Mouse (Mus musculus): Measurements from ENCODE around the gene Hps4.

Gene Hps4

GRCm38 (mm10) chr5:112342463-112343204, at the start of gene Hps4, which contains the start of gene Srrd:
TSS of gene Hps4 (plus strand) at chr5:112343083.
TSS of gene Srrd (minus strand) at chr5:112343040.
- peak; percentile 69 for DNase-seq (ENCODE audit: low read depth, low spot score)

DNA sequence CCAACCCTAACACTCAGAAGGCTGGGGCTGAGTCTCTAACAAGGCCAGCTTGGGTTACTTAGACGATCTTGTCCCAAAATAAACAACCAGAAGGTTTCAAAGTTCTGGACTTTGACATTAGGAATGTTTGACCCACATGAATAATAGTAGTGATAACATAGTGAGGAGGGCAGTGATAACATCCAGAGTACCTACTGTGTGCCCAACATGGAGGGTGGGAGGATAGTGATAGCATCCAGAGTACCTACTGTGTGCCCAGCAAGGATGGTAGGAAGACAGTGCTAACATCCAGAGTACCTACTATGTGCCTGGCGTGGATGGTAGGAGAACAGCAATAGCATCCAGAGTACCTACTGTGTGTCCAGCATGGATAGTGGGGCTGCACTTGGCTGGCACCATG, 49.1 kb upstream of the Hps4 start:
- no peak for DNase-seq (ENCODE audit: low read depth, low spot score)

GRCm38 (mm10) chr5:112294696-112295095, 48.2 kb upstream of the Hps4 start:
- DNase-seq (ENCODE audit: low read depth, low spot score), result no peak

- no peak for DNase-seq (ENCODE audit: low read depth, low spot score)
These were observed 47.7 kb upstream of the Hps4 start for GRCm38 (mm10) chr5:112295162-112295561.

- no peak for DNase-seq (ENCODE audit: low read depth, low spot score)
These were observed 47.3 kb upstream of the Hps4 start for GRCm38 (mm10) chr5:112295564-112295963.

GRCm38 (mm10) chr5:112296404-112297181, 46.3 kb upstream of the Hps4 start:
- no peak for DNase-seq (ENCODE audit: low read depth, low spot score)

- no peak for DNase-seq (ENCODE audit: low read depth, low spot score)
These were observed 45.6 kb upstream of the Hps4 start for GRCm38 (mm10) chr5:112297257-112297656.

DNA sequence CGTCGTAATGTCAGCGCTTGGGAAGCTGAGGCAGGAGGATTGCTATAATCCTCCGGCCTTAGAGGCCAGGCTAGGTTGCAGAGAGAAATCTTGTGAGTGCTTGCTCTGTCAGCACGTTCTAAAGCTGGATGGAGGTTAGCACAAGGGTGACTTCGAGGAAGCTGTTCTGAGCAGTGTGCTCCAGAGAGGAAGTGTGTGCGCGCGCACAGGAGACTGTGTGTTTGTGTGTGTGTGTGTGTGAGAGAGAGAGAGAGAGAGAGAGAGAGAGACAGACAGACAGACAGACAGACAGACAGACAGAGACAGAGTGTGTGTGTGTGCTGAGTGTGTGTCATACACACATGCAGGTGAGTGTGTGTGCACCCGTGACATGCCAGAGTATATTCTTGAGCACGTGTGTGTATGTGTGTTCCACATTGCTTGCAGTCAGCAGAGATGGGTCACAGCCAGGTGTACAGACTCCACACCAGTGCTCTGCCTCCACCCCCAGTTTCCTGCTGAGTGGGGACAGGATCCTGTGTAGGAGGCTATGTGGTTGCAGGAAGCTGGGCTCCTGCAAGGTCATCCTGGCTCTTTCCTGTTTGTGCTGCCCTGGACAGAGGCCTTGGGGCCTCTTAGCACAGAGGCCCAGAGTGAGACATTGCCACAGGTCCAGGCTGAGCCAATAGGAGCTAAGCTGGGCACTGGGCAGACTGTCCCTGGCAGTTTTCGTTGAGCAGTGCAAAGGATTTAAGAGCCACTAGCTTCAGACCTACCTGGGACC, 44.5 kb upstream of the Hps4 start:
- DNase-seq (ENCODE audit: low read depth, low spot score), result no peak

GRCm38 (mm10) chr5:112299399-112299798, 43.5 kb upstream of the Hps4 start:
- DNase-seq (ENCODE audit: low read depth, low spot score), result no peak

DNA sequence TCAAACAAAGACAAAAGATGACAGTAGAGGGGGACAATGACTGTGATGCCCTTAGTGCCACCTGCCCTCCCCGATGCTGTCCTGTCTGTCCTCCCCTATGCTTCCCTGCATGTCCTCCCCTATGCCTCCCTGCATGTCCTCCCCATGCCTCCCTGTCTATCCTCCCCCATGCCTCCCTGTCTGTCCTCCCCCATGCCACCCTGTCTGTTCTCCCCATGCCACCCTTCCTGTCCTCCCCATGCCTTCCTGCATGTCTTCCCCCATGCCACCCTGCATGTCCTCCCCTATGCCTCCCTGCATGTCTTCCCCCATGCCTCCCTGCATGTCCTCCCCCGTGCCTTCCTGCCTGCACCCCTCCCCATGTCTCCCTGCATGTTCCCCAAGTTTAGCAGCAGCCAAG, 42.8 kb upstream of the Hps4 start:
- no peak for DNase-seq (ENCODE audit: low read depth, low spot score)

GRCm38 (mm10) chr5:112300721-112301308, 42.1 kb upstream of the Hps4 start:
- no peak for DNase-seq (ENCODE audit: low read depth, low spot score)

GRCm38 (mm10) chr5:112301694-112302093, 41.2 kb upstream of the Hps4 start:
- no peak for DNase-seq (ENCODE audit: low read depth, low spot score)

- no peak for DNase-seq (ENCODE audit: low read depth, low spot score)
These were observed 40.6 kb upstream of the Hps4 start for GRCm38 (mm10) chr5:112302310-112302709.

- no peak for DNase-seq (ENCODE audit: low read depth, low spot score)
These were observed 37.0 kb upstream of the Hps4 start for GRCm38 (mm10) chr5:112305842-112306241.

GRCm38 (mm10) chr5:112313222-112313885, 29.5 kb upstream of the Hps4 start:
- no peak for DNase-seq (ENCODE audit: low read depth, low spot score)

GRCm38 (mm10) chr5:112316468-112316867, 26.4 kb upstream of the Hps4 start:
- no peak for DNase-seq (ENCODE audit: low read depth, low spot score)

DNA sequence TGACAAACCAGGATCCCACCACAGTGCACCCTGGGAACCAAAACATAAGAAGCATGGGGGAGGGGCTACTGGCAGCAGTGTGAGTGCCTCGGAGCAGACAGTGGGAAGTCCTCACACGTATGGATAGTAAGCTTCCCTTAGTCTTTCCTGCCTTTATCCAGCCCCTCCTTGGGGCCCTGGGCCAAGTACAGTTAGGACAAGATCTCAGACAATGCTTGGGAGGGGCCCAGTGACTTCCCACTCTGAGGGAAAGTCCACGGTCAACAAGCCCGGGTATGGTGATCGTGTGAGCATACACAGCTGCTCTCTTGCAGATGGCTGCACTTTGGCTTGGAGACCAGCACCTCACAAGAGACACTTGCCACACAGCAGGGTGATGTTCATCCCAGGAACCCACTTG, 25.6 kb upstream of the Hps4 start:
- DNase-seq (ENCODE audit: low read depth, low spot score), result no peak

DNA sequence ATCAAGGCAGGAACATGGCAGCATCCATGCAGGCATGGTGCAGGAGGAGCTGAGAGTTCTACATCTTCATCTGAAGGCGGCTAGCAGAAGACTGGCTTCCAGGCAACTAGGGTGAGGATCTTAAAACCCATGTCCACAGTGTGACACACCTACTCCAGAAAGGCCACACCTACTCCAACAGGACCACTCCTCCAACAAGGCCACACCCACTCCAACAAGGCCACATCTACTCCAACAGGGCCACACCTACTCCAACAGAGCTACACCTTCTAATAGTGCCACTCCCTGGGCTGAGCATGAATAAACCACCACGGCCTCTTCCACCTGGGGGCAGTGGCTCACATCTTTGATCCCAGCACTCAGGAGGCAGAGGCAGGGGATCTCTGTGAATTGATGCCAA, 23.5 kb upstream of the Hps4 start:
- peak; percentile 24 for DNase-seq (ENCODE audit: low read depth, low spot score)

- DNase-seq (ENCODE audit: low read depth, low spot score), result no peak
These were observed 22.5 kb upstream of the Hps4 start for GRCm38 (mm10) chr5:112320379-112320778.

DNA sequence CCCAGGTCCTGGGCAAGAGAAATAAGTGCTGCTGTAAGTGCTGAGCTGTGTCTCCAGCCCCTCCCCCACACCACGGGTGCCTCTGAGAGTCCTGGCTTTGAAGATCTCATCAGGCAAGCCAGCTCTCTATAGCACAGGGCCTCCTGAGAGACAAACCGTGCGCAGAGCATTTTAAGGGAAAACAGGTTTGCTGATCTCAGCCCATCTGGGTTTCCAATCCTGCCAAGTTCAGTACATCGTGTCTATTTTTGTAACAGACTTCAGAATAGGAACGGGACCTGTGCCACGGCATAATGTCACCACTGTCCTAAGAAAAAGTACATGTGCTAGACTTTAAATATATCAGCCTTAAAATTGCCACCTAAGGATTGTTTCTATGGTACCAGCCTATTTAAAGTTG, 21.9 kb upstream of the Hps4 start:
- DNase-seq (ENCODE audit: low read depth, low spot score), result no peak

DNA sequence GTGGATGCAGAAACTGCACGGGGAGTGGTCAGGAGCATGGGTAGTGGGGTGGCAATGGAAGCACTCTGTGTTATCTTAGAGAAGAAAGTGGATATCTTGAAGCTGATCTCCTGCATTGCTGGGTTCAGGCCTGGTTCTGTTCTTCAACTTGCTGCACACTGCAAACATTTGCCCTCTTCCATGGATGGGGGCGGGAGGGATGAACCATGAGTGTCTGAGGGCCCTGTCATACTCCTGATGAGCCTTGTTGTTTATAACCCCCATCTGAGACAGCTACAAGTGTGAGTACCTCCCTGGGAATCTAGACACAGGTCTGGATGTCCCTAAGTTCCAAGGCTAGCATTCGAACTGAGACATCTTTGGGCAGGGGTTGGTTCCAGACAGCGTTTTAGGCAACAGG, 21.5 kb upstream of the Hps4 start:
- DNase-seq (ENCODE audit: low read depth, low spot score), result no peak
